In the genomic region with DNA sequence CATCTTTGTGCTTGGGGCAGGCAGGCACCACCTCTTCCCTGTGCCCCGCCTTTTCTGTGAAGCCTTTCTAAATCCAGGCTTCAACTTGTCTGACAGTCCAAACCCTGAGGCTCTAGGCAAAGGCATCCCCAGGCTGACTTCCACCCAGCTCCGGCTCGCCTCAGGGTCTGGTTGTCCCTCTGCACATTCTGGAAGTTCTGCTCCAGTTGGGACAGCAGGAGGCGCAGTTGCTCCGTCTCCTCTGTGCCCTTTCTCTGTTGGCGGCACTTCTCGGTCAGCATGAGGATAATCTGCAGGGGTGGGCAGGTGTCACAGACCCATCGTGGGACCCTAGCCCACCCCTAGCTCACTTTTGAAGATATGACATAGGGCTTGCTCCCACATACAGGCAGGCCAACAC, we compare ENCODE assay signal across 8 mouse cellular contexts. TPM values are rescaled to one million over a fixed set of nuclear protein-coding genes. Genes with fewer than 3 reads are reported as not detected.
DNase-seq lines count a peak whose midpoint lies in the region; ATAC-seq and TF ChIP-seq lines count a peak whose summit lies in the region.

No protein-coding gene starts in this region.

- WGBS in forebrain, postnatal 0 days = 12% methylated on average over 8 of the region's 8 CpGs
- WGBS in forebrain, embryonic 16.5 days = 17% methylated on average over 8 of the region's 8 CpGs
- 14% methylated on average over 8 of the region's 8 CpGs for WGBS in midbrain, postnatal 0 days

- TF ChIP-seq EP300 in CH12.LX (IDR thresholded peaks at IDR 0.05; ENCODE audit: low read length) = no peak

- H3K27ac ChIP-seq in forebrain, postnatal 0 days (ENCODE audit: low read depth, low read length) = no peak overlapping the region
- no peak overlapping the region for H3K27ac ChIP-seq in forebrain, embryonic 16.5 days (ENCODE audit: low read length)
- H3K27ac ChIP-seq in CH12.LX (ENCODE audit: insufficient read depth, low read depth) = no peak overlapping the region
- no peak overlapping the region for H3K27ac ChIP-seq in midbrain, postnatal 0 days (ENCODE audit: low read depth, low read length)

- no peak overlapping the region for H3K9ac ChIP-seq in forebrain, postnatal 0 days
- H3K9ac ChIP-seq in forebrain, embryonic 16.5 days (replicated peaks; ENCODE audit: low read depth, low read length) = no peak overlapping the region
- H3K9ac ChIP-seq in CH12.LX (ENCODE audit: insufficient read depth, low read depth) = no peak overlapping the region
- no peak overlapping the region for H3K9ac ChIP-seq in midbrain, postnatal 0 days (replicated peaks; ENCODE audit: low read length, poor library complexity, severe bottlenecking)

- dilution Hi-C loops in CH12.LX (cut with MboI; ENCODE audit: extremely low pct_ligation_motif_present, extremely low pct_unique_long_range_greater_than_20kb, low sequenced_read_pairs) = no loop called here

- TF ChIP-seq POLR2A in CH12.LX (IDR thresholded peaks at IDR 0.05; ENCODE audit: low read depth, low read length) = no peak

- no peak overlapping the region for H3K4me2 ChIP-seq in forebrain, postnatal 0 days (ENCODE audit: low read depth)
- no peak overlapping the region for H3K4me2 ChIP-seq in forebrain, embryonic 16.5 days (ENCODE audit: low read length)
- no peak overlapping the region for H3K4me2 ChIP-seq in CH12.LX (ENCODE audit: insufficient read depth, low read depth, poor library complexity, severe bottlenecking)
- H3K4me2 ChIP-seq in midbrain, postnatal 0 days (ENCODE audit: low read depth, low read length, poor library complexity, severe bottlenecking) = no peak overlapping the region

- 0 out of 2 replicates have a peak, but pooled peaks cover 9% of the 10 kb centered on the region for H3K4me1 ChIP-seq in forebrain, postnatal 0 days (ENCODE audit: insufficient read depth)
- H3K4me1 ChIP-seq in forebrain, embryonic 16.5 days (replicated peaks; ENCODE audit: control insufficient read depth, insufficient read depth, low read length) = peaks cover 13% of the 10 kb centered on the region
- peaks cover 6 to 41% of the 10 kb centered on the region in 2 experiments for H3K4me1 ChIP-seq in CH12.LX (ENCODE audit: control insufficient read depth in 1 of 2, insufficient read depth in 2 of 2)
- H3K4me1 ChIP-seq in midbrain, postnatal 0 days (ENCODE audit: insufficient read depth, low read length) = peaks cover 11% of the 10 kb centered on the region

- peak; percentile 32 for DNase-seq in forebrain, postnatal 0 days
- peak; percentile 31 for DNase-seq in CH12.LX (ENCODE audit: extremely low read depth)
- DNase-seq in cerebellum, adult 9-10 months = peak; percentile 81
- DNase-seq in gastrocnemius, postnatal 25 days = peak; percentile 59
- DNase-seq in layer of hippocampus, postnatal 36 days = peak; percentile 58
- DNase-seq in midbrain, postnatal 0 days (ENCODE audit: low spot score) = peak; percentile 55
- DNase-seq in testis, postnatal 14 days (ENCODE audit: low spot score) = peak; percentile 49

- in situ Hi-C loops in CH12.LX (cut with MboI; ENCODE audit: low pct_ligation_motif_present, low pct_unique_long_range_greater_than_20kb, low sequenced_read_pairs) = loop anchor here (5.0 to 10.0 kb wide), 2 partner anchors 73 to 156 kb away; no protein-coding TSS in a partner anchor

- ATAC-seq in forebrain, postnatal 0 days = no peak
- no peak for ATAC-seq in forebrain, embryonic 16.5 days
- ATAC-seq in midbrain, postnatal 0 days (ENCODE audit: low FRiP score) = no peak

- no peaks in the 10 kb centered on the region for H3K79me2 ChIP-seq in CH12.LX (replicated peaks; ENCODE audit: control insufficient read depth, extremely low read depth, insufficient read depth, poor library complexity, severe bottlenecking)

- peak; percentile 78 for TF ChIP-seq CTCF in forebrain, postnatal 0 days (IDR thresholded peaks at IDR 0.05; ENCODE audit: low read depth)
- peak; percentile 13 to 67; a peak in 2 of 4 replicates for TF ChIP-seq CTCF in CH12.LX (conservative IDR thresholded peaks at IDR 0.05 in 1 of 2, IDR thresholded peaks at IDR 0.05 in 1 of 2; ENCODE audit: low read depth in 2 of 2, low read length in 2 of 2)
- peak; percentile 72 for TF ChIP-seq CTCF in midbrain, postnatal 0 days (IDR thresholded peaks at IDR 0.05)

- peak; percentile 60 for TF ChIP-seq RAD21 in CH12.LX (IDR thresholded peaks at IDR 0.05; ENCODE audit: low read depth, low read length)

- no peaks in the 10 kb centered on the region for H3K9me3 ChIP-seq in forebrain, postnatal 0 days (ENCODE audit: low read length)
- no peaks in the 10 kb centered on the region for H3K9me3 ChIP-seq in forebrain, embryonic 16.5 days (ENCODE audit: control insufficient read depth, low read length)
- no peaks in the 10 kb centered on the region for H3K9me3 ChIP-seq in CH12.LX (replicated peaks; ENCODE audit: low read length)
- no peaks in the 10 kb centered on the region for H3K9me3 ChIP-seq in midbrain, postnatal 0 days (ENCODE audit: low read length)

- no peaks in the 10 kb centered on the region for H3K36me3 ChIP-seq in forebrain, postnatal 0 days (ENCODE audit: insufficient read depth)
- H3K36me3 ChIP-seq in forebrain, embryonic 16.5 days (ENCODE audit: control insufficient read depth, insufficient read depth) = no peaks in the 10 kb centered on the region
- peaks cover 0 to 23% of the 10 kb centered on the region in 2 experiments for H3K36me3 ChIP-seq in CH12.LX (replicated peaks in 1 of 2; ENCODE audit: control insufficient read depth in 1 of 2, insufficient read depth in 1 of 2, low read length in 1 of 2)
- H3K36me3 ChIP-seq in midbrain, postnatal 0 days (ENCODE audit: insufficient read depth, low read length) = no peaks in the 10 kb centered on the region

- no peak overlapping the region for H3K4me3 ChIP-seq in forebrain, postnatal 0 days (ENCODE audit: low read depth, low read length)
- no peak overlapping the region for H3K4me3 ChIP-seq in forebrain, embryonic 16.5 days (replicated peaks; ENCODE audit: low read length)
- H3K4me3 ChIP-seq in CH12.LX (replicated peaks in 1 of 3; ENCODE audit: low read depth in 2 of 3, low read length in 2 of 3, poor library complexity in 1 of 3) = no peak overlapping the region
- H3K4me3 ChIP-seq in midbrain, postnatal 0 days (ENCODE audit: low read depth, low read length) = no peak overlapping the region

- no peaks in the 10 kb centered on the region for H3K27me3 ChIP-seq in forebrain, postnatal 0 days (ENCODE audit: insufficient read depth, low read length)
- H3K27me3 ChIP-seq in forebrain, embryonic 16.5 days (replicated peaks; ENCODE audit: control insufficient read depth, insufficient read depth, low read length) = no peaks in the 10 kb centered on the region
- peaks cover 3% of the 10 kb centered on the region for H3K27me3 ChIP-seq in CH12.LX (replicated peaks)
- no peaks in the 10 kb centered on the region for H3K27me3 ChIP-seq in midbrain, postnatal 0 days (ENCODE audit: insufficient read depth, low read length)

RNA-seq across cellular contexts. Expression of gene Ptrh1, which starts 3.5 kb away (rescaled TPM):
- total RNA-seq in forebrain, postnatal 0 days (2014; rRNA removed) = 2.4 and 5.5 TPM in 2 replicates
- polyA plus RNA-seq in forebrain, postnatal 0 days (2015; fragmentation: Nextera tagmentation; extraction: Ambion mirVana) = 4.0 and 4.8 TPM in 2 replicates
- 5.4 and 6.9 TPM in 2 replicates for polyA plus RNA-seq in forebrain, embryonic 16.5 days (2015; fragmentation: Nextera tagmentation; extraction: Ambion mirVana)
- total RNA-seq in CH12.LX (2012; rRNA removed) (9.2 and 11.1 TPM in 2 replicates), CH12.LX (2014; rRNA removed) (1.4 and 1.7 TPM in 2 replicates)
- 4.6 and 6.9 TPM in 2 replicates for polyA plus RNA-seq in CH12.LX (2012; ENCODE audit: insufficient read length, low read depth)
- total RNA-seq in gastrocnemius, postnatal 25 days (2021) = 1 to 10 TPM; 2.0 to 2.9 TPM
- 1 to 10 TPM; 5.2 to 6.9 TPM for total RNA-seq in layer of hippocampus, postnatal 36 days (2021)
- total RNA-seq in midbrain, postnatal 0 days (2014; rRNA removed) = 2.1 and 2.7 TPM in 2 replicates
- 3.8 and 3.9 TPM in 2 replicates for polyA plus RNA-seq in midbrain, postnatal 0 days (2015; fragmentation: Nextera tagmentation; extraction: Ambion mirVana)

RNA-seq across cellular contexts. Expression of gene Ttc16, which starts 3.7 kb away (rescaled TPM):
- total RNA-seq in forebrain, postnatal 0 days (2014; rRNA removed) = 1.00 and 1.8 TPM in 2 replicates
- polyA plus RNA-seq in forebrain, postnatal 0 days (2015; fragmentation: Nextera tagmentation; extraction: Ambion mirVana) = 0.68 and 1.2 TPM in 2 replicates
- 0.41 and 0.62 TPM in 2 replicates for polyA plus RNA-seq in forebrain, embryonic 16.5 days (2015; fragmentation: Nextera tagmentation; extraction: Ambion mirVana)
- 0.81 and 0.97 TPM in 2 replicates for total RNA-seq in CH12.LX (2012; rRNA removed)
- 0.11 TPM in 1 of 2 replicates, not detected in the other for total RNA-seq in CH12.LX (2014; rRNA removed)
- 0.24 TPM in 1 of 2 replicates, not detected in the other for polyA plus RNA-seq in CH12.LX (2012; ENCODE audit: insufficient read length, low read depth)
- total RNA-seq in gastrocnemius, postnatal 25 days (2021) = not detected
- total RNA-seq in layer of hippocampus, postnatal 36 days (2021) = 1 to 10 TPM in 1 of 2 experiments, under 1 TPM in 1; 0.85 to 1.1 TPM
- total RNA-seq in midbrain, postnatal 0 days (2014; rRNA removed) = 0.90 and 3.2 TPM in 2 replicates
- polyA plus RNA-seq in midbrain, postnatal 0 days (2015; fragmentation: Nextera tagmentation; extraction: Ambion mirVana) = 0.32 and 0.44 TPM in 2 replicates

RNA-seq across cellular contexts. Expression of gene Cfap157, which starts 5.1 kb away (rescaled TPM):
- 1.0 and 1.2 TPM in 2 replicates for total RNA-seq in forebrain, postnatal 0 days (2014; rRNA removed)
- polyA plus RNA-seq in forebrain, postnatal 0 days (2015; fragmentation: Nextera tagmentation; extraction: Ambion mirVana) = 0.94 and 2.8 TPM in 2 replicates
- polyA plus RNA-seq in forebrain, embryonic 16.5 days (2015; fragmentation: Nextera tagmentation; extraction: Ambion mirVana) = 0.58 and 0.66 TPM in 2 replicates
- not detected in 2 replicates for total RNA-seq in CH12.LX (2012; rRNA removed)
- total RNA-seq in CH12.LX (2014; rRNA removed) = not detected in 2 replicates
- polyA plus RNA-seq in CH12.LX (2012; ENCODE audit: insufficient read length, low read depth) = 0.23 and 0.67 TPM in 2 replicates
- total RNA-seq in gastrocnemius, postnatal 25 days (2021) = not detected
- total RNA-seq in layer of hippocampus, postnatal 36 days (2021) = under 1 TPM; 0.43 to 0.72 TPM
- total RNA-seq in midbrain, postnatal 0 days (2014; rRNA removed) = 0.19 and 1.4 TPM in 2 replicates
- 0.48 and 1.1 TPM in 2 replicates for polyA plus RNA-seq in midbrain, postnatal 0 days (2015; fragmentation: Nextera tagmentation; extraction: Ambion mirVana)

RNA-seq across cellular contexts. Expression of gene Tor2a, which starts 22.1 kb away (rescaled TPM):
- 51.4 and 54.3 TPM in 2 replicates for total RNA-seq in forebrain, postnatal 0 days (2014; rRNA removed)
- polyA plus RNA-seq in forebrain, postnatal 0 days (2015; fragmentation: Nextera tagmentation; extraction: Ambion mirVana) = 40.7 and 44.8 TPM in 2 replicates
- 62.1 and 65.4 TPM in 2 replicates for polyA plus RNA-seq in forebrain, embryonic 16.5 days (2015; fragmentation: Nextera tagmentation; extraction: Ambion mirVana)
- total RNA-seq in CH12.LX (2012; rRNA removed) (49.9 and 53.8 TPM in 2 replicates), CH12.LX (2014; rRNA removed) (37.5 and 41.4 TPM in 2 replicates)
- polyA plus RNA-seq in CH12.LX (2012; ENCODE audit: insufficient read length, low read depth) = 28.5 and 33.3 TPM in 2 replicates
- 1 to 10 TPM; 4.9 to 5.7 TPM for total RNA-seq in gastrocnemius, postnatal 25 days (2021)
- total RNA-seq in layer of hippocampus, postnatal 36 days (2021) = 10 to 100 TPM; 30.0 to 31.6 TPM
- 43.8 and 72.8 TPM in 2 replicates for total RNA-seq in midbrain, postnatal 0 days (2014; rRNA removed)
- polyA plus RNA-seq in midbrain, postnatal 0 days (2015; fragmentation: Nextera tagmentation; extraction: Ambion mirVana) = 42.0 and 44.9 TPM in 2 replicates

RNA-seq across cellular contexts. Expression of gene 6330409D20Rik, which starts 38.3 kb away (rescaled TPM):
- 2.1 and 4.3 TPM in 2 replicates for total RNA-seq in forebrain, postnatal 0 days (2014; rRNA removed)
- 2.2 and 2.9 TPM in 2 replicates for polyA plus RNA-seq in forebrain, postnatal 0 days (2015; fragmentation: Nextera tagmentation; extraction: Ambion mirVana)
- 2.8 and 3.5 TPM in 2 replicates for polyA plus RNA-seq in forebrain, embryonic 16.5 days (2015; fragmentation: Nextera tagmentation; extraction: Ambion mirVana)
- total RNA-seq in CH12.LX (2012; rRNA removed) (not detected in 2 replicates), CH12.LX (2014; rRNA removed) (not detected in 2 replicates)
- polyA plus RNA-seq in CH12.LX (2012; ENCODE audit: insufficient read length, low read depth) = 0.41 and 0.46 TPM in 2 replicates
- total RNA-seq in gastrocnemius, postnatal 25 days (2021) = not detected
- total RNA-seq in layer of hippocampus, postnatal 36 days (2021) = 1 to 10 TPM; 1.2 to 1.3 TPM
- total RNA-seq in midbrain, postnatal 0 days (2014; rRNA removed) = 2.5 and 3.8 TPM in 2 replicates
- 3.7 and 4.0 TPM in 2 replicates for polyA plus RNA-seq in midbrain, postnatal 0 days (2015; fragmentation: Nextera tagmentation; extraction: Ambion mirVana)

Comparison
In these comparisons a context has a peak if more than half of its experiments do, and no peak if none do; other contexts are left out.
1. DNase-seq: peak in every context shown above with its lines; median percentile 81 in cerebellum, adult 9-10 months; 59 in gastrocnemius, postnatal 25 days; 58 in layer of hippocampus, postnatal 36 days; 55 in midbrain, postnatal 0 days; 49 in testis, postnatal 14 days; 32 in forebrain, postnatal 0 days; 31 in CH12.LX.